Mouse (Mus musculus): ENCODE measurements around the gene Ctdsp1.

- TF ChIP-seq CTCF (IDR thresholded peaks at IDR 0.05; ENCODE audit: extremely low read depth, insufficient read depth, insufficient read length, insufficient replicate concordance) (no peak), POLR2A (IDR thresholded peaks at IDR 0.05; ENCODE audit: low read depth, low read length) (no peak)
Measured at GRCm38 (mm10) chr1:74381588-74382021, 9.7 kb upstream of the Ctdsp1 start.

All from spleen, adult 2 months (tissue).